Mouse (Mus musculus) ZHBTc4 (cell line): Measurements from ENCODE around the gene Tjap1.
A peak's percentile ranks its signal among the peaks of the same experiment; 100 is the strongest.

Source experiments
- DNase-seq: peaks from one replicate; pipeline ENCODE4 v3.0.0-alpha.2; 2011; ENCODE audit warnings: low read depth, low spot score

The Tjap1 gene

GRCm38 (mm10) chr17:46282483-46283123 lies at the start of gene Tjap1:
Gene Tjap1 (minus strand): TSS chr17:46283026.
- DNase-seq, result peak; percentile 97

GRCm38 (mm10) chr17:46328723-46329122 lies 45.9 kb upstream of the Tjap1 start:
- DNase-seq, result no peak

- peak; percentile 98 for DNase-seq
Measured at GRCm38 (mm10) chr17:46327906-46328534, 45.2 kb upstream of the Tjap1 start, which contains the start of gene Abcc10. Gene Abcc10 (minus strand): TSS chr17:46328352.

GRCm38 (mm10) chr17:46327413-46327905 lies 44.6 kb upstream of the Tjap1 start:
- no peak for DNase-seq

GRCm38 (mm10) chr17:46322046-46322823 lies 39.4 kb upstream of the Tjap1 start:
- no peak for DNase-seq

- DNase-seq, result no peak
Measured at GRCm38 (mm10) chr17:46320492-46320891, 37.7 kb upstream of the Tjap1 start.

- no peak for DNase-seq
Measured at GRCm38 (mm10) chr17:46315813-46316212, 33.0 kb upstream of the Tjap1 start.

- DNase-seq, result no peak
Measured at GRCm38 (mm10) chr17:46313135-46313715, 30.4 kb upstream of the Tjap1 start.

- DNase-seq, result no peak
Measured at GRCm38 (mm10) chr17:46310515-46310914, 27.7 kb upstream of the Tjap1 start.

- DNase-seq, result no peak
Measured at GRCm38 (mm10) chr17:46309835-46310234, 27.0 kb upstream of the Tjap1 start.

GRCm38 (mm10) chr17:46306956-46307355 lies 24.1 kb upstream of the Tjap1 start:
- no peak for DNase-seq

- no peak for DNase-seq
Measured at GRCm38 (mm10) chr17:46304184-46304583, 21.4 kb upstream of the Tjap1 start.

GRCm38 (mm10) chr17:46301892-46302291 lies 19.1 kb upstream of the Tjap1 start:
- no peak for DNase-seq

- peak; percentile 94 for DNase-seq
Measured at GRCm38 (mm10) chr17:46298220-46298913, 15.5 kb upstream of the Tjap1 start.

- no peak for DNase-seq
Measured at GRCm38 (mm10) chr17:46297364-46298219, 14.8 kb upstream of the Tjap1 start, which contains the start of gene Dlk2. Gene Dlk2 (plus strand): TSS chr17:46297421.

GRCm38 (mm10) chr17:46297028-46297363 lies 14.2 kb upstream of the Tjap1 start:
- DNase-seq, result no peak

GRCm38 (mm10) chr17:46296601-46297000 lies 13.8 kb upstream of the Tjap1 start:
- no peak for DNase-seq

GRCm38 (mm10) chr17:46287678-46288095 lies 4.9 kb upstream of the Tjap1 start:
- peak; percentile 63 for DNase-seq

GRCm38 (mm10) chr17:46285407-46285806 lies 2.6 kb upstream of the Tjap1 start:
- DNase-seq, result no peak

- no peak for DNase-seq
Measured at GRCm38 (mm10) chr17:46284653-46285052, 1.8 kb upstream of the Tjap1 start.
